Mouse (Mus musculus): ENCODE data around the gene Pxmp4.
A peak's percentile ranks its signal among the peaks of the same experiment; 100 is the strongest.

The Pxmp4 gene

DNA sequence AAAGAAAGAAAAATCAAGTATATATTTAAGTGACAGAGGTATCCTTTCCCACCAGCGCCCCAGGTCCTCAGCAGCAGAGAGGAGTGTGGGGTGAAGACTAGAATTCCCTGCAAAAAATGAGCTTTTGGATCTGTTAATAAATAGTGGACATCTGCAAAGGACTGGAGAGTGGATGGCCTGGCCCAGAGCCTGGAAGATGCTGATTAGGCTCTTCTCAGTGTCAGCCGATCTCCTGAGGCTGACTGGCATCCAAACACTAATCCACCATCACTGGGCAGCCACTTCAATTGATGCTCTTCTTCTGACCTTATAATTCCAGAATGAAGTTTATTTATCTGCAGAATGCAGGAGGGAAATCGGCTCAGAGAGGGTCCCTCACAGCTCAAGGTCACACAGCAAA, 30.5 kb downstream of the Pxmp4 start:
- no peak for DNase-seq (ENCODE audit: low read depth, low spot score)

DNA sequence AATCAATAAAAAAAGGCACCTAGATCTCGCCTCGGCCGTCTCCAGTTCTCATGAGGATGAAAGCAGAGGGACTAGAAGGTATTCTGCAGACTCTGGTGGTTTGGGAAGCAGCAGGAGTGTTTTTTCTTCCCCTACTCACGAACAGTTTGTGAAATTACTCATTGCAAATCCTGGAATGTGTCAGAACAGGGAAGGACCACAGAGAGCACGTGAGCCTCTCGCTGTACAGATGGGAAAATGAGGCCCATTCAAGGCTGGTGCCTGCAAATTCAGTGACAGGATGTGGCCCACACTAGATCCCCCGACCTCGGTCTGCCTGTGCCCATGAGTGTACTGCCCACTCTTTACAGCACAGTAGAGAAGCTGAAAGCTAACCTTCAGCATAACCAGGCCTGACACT, 31.5 kb downstream of the Pxmp4 start:
- DNase-seq (ENCODE audit: low read depth, low spot score): no peak

DNA sequence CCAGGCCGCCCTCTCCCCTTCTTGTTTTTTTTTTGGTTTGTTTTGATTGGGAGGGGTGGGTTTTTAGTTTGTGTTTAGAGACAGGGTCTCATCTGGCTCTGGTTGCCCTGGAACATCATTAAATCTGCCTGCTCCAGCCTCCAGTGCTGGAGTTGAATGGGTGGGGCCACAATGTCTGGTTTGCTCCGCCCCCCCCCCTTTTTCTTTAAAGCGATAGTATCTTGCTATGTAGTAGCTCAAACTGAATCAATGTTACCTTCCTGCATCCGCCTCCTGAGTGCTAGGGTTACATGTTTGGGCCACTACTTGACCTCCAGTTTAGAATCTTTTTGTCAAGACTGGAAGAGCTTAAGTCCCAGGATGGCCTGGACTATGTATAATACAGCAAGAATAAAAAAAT, 32.2 kb downstream of the Pxmp4 start:
- no peak for DNase-seq (ENCODE audit: low read depth, low spot score)

DNA sequence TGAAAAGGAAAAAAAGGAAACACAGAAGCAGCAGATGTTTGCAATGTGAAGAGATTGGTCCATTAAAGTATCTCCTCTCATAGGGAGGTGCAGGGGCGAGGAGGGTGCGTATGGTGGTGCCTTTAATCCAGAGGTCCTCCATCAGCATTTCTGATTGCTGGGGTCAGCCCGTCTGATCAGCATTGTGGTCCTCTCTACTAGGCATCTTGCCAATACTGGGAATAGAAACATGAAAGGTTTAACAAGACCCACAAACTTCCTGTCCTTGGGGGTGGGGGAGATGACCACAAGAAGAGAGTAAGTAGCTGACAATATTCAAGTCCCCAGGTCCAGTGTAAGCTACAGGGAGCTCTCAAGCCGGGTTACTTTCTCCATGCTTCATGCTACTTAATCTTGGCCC, 32.8 kb downstream of the Pxmp4 start:
- no peak for DNase-seq (ENCODE audit: low read depth, low spot score)

DNA sequence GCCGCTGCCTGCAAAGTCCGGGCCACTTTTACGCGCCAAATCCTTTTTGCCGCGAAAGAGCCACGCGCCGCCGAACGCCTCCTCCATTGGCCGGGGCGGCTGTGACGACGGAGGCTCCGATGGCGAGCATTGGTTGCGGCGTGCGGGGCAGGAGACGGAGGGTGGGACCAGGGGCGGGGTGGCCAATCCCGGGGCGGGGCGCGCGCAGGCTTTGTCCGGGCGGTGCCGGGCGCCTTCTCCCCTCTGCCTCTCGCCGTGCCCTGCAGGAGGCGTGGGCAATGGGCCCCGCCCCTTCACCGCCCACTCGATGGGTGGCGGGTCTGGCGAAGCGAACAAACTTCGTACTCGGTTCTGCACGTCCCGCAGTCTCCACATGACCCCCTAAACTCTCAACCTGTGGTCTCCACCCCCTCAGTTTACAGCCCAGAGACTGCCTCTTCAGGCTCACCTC, 33.6 kb downstream of the Pxmp4 start, which contains the start of gene E2f1:
Gene E2f1, minus strand, starts transcription at position 57 of the 451 bp plus-strand sequence.
- peak; percentile 86 for DNase-seq (ENCODE audit: low read depth, low spot score)

DNA sequence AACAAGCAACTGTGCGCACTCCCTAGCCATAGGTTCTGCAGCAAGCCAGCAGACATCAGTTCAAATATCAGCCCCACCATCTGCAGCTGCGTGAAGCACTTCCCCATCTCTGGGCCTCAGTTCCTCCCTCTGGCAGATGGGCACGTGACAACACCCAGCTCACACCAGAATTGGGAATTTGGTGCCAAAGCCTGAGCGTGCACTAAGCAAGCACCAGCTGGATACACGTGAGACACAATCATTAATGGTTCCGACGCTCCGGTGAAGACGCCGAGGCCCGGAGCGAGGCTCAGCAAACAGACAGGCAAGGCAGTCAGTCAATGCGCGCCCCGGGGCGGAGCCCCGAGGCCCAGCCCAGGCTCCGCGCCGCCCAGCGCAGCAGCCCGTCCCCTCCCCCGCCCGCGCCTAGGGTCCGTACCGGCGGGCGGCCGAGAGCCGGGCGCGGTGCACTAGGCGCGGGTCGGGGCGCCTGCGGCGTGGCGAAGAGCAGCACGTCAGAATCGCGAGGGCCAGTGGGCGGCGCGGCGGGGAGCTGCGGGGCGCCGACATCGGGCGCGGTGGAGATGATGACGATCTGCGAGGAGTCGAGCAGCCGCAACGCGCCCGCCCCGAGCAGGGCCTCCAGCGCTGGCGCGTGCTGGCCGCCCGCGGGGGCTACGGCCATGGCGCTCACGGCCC, 34.3 kb downstream of the Pxmp4 start:
- no peak for DNase-seq (ENCODE audit: low read depth, low spot score)

DNA sequence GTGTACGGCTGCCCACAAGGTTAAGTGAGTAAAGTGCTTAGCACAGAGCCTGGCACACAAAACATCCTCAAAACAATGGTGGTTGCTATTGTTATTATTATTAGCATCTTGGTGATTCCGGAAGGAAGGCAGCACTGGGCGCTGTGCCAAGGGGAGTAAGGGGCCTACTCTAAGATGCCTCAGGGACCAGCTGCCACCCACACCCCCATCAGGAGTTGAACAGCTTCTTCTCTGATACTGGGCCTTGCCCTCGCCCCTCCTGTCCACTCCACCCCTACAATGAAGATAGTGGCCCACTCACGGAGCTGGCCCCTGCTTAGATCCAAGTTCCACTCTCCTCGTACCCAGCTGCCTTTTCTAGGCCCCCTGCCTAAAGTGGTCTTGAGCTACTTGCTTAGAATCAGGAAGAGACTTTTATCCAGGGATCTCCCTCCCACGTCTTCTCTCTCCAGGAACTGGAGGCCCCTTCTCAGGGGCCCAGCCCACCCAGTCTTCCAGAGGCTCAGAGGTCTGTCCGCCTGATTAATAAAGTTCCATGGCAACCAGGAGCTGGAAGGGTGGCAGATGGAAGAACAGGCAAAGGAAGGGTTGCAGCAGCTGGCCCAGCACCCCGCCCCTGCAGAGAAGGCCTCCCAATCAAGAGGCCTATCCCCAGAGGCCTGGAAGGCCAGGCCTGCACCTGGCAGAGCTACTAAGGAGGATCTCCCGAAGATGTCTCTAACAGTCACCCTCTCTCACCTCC, 35.0 kb downstream of the Pxmp4 start:
- no peak for DNase-seq (ENCODE audit: low read depth, low spot score)

DNA sequence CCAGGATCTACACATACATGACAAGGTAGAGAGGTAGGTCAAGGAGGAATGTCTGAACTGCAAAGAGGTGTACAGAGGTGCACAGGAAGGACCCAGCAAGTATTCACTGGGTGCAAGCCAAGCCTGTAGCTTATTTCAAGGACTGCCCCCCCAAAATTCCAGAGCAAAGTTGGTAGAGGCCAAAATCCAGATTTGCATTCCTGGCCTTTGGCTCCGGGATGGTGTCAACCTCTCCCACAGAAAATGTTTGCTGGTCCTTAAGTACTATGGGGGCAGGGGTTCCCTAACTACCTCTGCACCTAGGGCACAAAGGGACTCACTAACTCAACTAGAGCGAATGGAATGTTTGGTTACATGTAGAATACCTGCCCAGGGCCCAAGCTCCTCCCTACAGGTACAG, 35.7 kb downstream of the Pxmp4 start:
- no peak for DNase-seq (ENCODE audit: low read depth, low spot score)

DNA sequence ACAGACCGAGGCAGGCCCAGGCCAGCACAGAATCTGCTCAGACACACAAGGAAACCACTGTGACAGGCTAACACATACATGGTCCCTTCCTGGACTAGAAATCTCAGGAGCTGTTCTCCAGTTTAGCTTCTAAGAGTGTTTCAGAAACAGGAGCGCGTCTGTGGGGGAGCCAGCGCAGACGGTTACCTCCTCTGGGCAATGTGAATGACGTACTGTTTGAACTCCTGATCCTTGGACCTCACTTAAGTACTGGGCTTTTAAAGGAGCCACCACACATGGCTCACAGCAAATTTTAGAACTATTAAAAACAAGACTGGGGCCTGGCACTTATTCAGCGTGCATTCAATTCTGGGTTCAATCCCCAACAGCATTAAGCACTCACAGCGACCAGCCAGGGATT, 36.9 kb downstream of the Pxmp4 start:
- no peak for DNase-seq (ENCODE audit: low read depth, low spot score)

DNA sequence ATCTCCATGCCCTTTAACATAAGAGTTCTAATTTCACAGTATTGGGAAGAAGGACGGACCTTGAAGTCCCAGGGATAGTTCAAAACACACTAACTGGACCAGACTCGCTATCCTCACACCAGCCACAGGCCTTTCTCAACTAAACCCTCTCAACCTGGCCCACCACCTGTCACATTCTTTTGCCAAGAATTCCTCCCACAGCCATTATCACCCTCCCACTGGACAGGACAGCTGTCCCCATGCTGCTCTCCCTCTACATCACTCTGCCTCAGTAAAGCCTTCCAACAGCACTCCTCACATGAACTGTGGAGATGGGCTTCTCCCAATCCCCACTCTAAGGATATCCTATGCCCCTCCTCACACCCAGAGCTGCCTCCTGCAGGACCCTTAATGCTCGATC, 37.9 kb downstream of the Pxmp4 start:
- DNase-seq (ENCODE audit: low read depth, low spot score): no peak

DNA sequence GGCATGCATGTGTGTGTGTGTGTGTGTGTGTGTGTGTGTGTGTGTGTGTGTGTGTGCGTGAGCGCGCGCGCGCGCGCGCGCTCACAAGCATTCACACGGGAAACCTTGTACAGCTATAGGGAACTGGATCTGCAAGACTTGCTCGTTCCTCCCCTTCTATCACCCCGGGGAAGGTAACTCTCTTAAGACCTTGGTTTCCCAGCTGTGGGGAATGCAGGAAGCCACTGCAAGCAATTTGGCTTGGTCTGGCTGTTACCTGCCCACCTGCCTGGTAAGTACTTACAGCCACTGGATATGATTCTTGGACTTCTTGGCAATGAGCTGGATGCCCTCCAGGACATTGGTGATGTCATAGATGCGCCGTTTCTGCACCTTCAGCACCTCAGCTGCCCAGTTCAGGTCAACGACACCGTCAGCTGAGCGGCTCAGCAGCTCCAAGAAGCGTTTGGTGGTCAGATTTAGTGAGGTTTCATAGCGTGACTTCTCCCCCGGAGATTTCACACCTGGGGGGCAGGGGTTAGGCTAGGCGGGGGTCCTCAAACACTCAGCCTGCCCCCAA, 39.8 kb downstream of the Pxmp4 start:
- no peak for DNase-seq (ENCODE audit: low read depth, low spot score)

DNA sequence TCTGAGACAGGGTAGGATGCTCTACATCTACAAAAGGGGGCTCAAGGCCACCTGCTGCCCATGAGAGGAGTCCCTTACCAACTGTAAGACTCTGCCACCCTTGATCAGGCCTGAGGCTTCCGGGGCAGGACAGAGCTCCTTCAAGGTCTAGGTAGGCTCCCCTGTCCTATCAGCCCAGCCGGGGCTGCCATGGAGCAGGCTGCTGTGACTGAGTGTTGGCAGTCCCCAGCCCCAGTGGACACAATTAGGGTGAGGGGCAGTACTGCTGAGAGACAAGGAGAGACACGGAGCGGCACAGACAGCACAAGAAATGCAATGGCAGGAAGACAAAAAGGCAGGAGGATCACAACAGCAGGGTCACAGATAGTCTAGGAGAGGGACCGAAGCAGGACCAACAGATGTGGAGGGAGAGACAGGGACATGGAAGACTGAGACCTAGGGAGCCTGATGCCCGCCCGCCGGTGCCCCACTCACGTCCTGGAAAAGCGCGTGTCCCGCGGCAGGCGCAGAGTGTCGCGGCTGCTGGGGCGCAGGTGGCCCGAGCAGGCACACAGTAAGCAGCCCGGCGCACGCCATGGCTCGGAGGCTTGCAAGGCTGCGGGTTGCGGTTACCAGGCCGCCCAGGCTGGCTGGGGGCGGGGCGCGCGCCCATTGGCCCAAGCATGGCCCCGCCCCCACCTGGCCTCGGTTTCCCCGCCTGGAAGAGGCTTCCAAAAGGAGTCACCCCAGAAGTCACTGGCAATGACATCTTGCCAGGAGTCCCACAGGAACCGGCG, 45.1 kb downstream of the Pxmp4 start, which contains the start of gene Necab3:
Gene Necab3, minus strand, starts transcription at position 627 of the 776 bp plus-strand sequence.
- no peak for DNase-seq (ENCODE audit: low read depth, low spot score)

DNA sequence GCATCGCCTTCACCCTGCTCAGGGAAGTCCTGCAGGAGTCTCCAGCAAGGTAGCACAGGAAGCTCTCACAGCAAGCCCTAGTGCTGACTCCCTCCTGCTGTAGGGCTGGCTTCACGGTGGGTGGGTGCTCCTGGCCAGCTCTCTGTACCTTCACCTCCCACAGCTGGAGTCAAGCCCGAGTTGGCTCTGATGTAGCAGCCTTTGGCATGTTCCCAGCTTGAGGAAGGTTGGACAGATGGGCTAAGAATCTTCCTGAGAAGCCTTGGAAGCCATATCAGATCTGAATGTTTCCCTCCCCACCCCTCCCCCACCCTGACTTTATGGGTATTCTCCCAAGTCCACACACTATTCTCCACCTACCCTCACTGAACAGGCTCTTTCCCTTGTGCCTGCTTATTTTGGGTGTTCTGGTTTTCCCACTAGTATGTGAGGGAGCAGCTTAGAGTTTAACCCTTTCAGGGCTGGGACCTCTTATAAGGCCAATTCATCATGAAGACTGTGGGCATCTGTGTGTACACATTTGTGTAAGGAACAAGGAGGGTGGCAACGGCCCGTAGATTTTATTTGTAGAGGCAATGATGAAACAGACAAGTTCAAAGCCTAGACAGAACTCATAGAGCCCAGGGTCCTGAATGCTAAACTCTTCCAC, 46.2 kb downstream of the Pxmp4 start:
- no peak for DNase-seq (ENCODE audit: low read depth, low spot score)

DNA sequence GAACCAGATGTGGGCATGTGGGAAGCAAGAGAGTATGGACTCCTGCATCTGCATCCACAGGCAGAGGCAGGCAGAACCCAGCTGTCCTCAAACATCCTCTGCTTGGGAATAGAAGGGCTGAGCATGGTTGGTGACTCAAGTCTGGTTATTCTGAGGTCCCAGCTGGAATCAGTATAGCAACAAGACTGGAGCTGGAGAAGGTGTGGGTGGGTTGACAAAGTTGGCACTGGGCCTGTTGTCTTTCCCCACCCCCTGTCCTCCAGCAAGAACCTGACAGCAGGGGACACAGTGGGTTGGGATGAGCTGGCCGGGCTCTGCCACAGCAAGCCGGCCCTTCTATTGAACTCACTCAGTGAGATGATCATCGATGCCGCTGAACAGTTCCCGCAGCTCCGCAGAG, 48.3 kb downstream of the Pxmp4 start:
- DNase-seq (ENCODE audit: low read depth, low spot score): no peak

DNA sequence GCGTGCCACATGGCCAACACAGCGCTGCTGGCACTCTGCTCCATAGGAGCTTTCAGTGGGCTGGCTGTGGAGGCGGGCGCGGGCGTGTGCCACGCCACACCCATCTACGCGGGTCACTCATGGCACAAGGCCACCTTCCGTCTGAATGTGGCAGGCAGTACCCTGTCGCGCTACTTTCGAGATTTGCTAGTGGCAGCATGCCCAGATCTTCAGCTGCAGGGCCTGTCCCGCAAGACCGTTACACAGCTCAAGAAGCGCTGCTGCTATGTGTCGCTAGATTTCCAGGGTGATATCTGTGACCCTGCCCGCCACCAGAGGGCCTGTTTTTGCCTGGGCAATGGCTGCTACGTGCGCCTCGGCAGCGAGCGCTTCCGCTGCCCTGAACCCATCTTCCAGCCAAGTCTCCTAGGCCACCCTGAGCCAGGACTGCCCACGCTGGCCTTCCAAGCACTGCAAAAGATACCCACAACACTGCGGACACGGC, 51.0 kb downstream of the Pxmp4 start:
- DNase-seq (ENCODE audit: low read depth, low spot score): no peak

DNA sequence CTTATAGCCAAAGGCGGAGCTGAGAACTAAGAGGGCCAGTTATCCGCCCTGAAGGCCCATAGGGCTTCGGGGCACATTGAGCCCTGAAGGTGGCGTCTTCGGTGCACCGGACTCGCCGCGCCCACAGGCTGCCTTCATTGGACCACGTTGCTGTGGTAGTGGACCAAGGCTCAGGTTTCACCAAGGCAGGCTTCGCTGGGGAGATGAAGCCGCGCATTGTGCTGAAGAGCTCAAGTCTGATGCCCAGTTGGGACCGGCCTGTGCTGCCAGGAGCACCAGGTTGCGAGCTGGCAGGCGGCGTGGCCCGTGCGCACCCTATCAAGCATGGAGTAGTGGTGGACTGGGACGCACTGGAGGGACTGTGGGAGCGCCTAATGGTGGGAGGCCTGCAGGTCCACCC, 51.6 kb downstream of the Pxmp4 start:
- DNase-seq (ENCODE audit: low read depth, low spot score): no peak

DNA sequence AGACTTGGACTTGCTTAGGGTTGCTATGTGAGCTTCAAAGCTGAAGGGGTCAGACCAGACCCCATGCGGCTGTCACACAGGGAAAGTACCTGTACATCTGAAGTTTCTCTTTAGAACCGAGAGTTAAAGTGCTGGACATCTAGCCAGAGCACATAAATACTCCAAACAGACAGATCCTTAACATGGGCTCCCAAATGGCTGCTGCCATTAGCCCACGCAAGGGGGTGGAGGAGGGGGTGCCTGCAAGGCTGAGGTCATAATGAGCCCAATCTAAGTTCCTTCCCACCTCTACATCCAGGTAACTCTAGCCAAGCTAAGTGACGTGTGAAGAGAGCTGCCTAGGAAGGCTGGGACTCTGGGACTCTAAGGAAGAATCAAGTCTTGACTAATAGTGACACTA, 52.0 kb downstream of the Pxmp4 start, which contains the start of gene Actl10:
Gene Actl10, plus strand, starts transcription at position 301 of the 400 bp plus-strand sequence.
- DNase-seq (ENCODE audit: low read depth, low spot score): no peak

DNA sequence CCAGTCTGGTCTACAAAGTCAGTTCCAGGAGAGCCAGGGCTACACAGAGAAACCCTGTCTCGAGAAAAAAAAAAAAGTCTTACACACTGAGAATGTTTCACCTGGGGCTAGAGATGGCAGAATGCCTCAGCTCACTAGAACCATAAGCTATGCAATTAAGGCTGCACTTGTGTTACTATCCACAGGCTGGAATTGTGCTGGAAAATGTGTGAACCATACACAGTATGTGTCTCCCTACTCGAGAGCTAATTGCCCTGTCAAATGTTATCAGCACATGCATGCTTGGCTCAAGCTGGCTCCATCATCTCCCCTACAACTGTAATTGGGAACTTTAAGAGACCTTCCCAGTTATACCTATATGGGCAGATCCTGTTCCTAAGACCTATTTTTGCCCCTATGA, 52.6 kb downstream of the Pxmp4 start:
- DNase-seq (ENCODE audit: low read depth, low spot score): no peak

DNA sequence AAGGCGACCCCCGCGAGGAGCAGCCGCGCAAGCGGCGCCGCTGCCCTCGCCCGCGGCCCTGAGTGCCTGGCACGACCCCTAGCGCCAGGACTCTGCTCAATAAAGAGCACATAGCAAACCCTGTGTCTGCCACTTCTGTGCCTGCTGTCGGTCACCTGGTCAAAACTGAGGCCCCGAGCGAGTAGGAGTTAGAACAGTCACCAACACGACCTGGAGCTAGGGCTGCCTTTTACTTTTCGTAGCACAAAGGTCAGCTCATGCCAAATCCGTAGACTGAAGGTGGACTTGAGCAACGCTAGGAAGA, 53.7 kb downstream of the Pxmp4 start:
- no peak for DNase-seq (ENCODE audit: low read depth, low spot score)

DNA sequence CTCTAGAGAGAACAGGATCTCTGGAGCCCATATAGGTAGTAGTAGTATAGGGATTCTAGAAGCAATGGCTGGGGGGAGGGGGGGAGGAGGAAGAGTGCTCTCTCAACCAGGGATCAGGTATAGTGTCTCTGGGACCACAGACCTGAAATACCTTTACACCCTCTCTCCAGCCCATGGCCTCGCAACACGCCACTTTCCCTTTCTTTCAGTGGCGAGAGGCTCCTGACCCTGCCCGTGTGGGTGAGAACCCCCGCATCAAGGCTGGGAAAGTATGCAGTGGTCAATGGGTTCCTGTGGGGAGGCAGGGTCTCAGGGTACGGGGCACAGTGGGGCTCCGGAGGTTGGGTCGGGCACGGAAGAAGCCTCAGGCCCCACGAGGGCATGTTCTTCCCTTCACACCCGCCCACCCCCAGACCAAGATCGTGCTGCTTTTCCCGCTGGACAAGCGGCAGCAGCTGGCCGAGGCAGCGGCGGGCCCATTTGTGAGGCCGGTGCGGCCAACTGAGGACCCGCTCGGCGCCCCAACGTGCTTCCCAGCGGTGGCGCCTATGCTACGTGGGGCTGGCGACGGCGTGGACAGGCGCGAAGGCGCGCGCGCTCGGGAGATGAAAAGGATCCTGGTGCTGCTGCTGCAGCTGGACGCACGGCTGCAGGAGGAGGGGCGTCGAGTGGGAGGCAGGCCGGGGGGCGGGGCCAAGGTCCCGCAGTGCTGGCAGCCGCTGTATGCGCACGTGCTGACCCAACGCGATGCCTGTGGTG, 54.2 kb downstream of the Pxmp4 start:
- no peak for DNase-seq (ENCODE audit: low read depth, low spot score)

DNA sequence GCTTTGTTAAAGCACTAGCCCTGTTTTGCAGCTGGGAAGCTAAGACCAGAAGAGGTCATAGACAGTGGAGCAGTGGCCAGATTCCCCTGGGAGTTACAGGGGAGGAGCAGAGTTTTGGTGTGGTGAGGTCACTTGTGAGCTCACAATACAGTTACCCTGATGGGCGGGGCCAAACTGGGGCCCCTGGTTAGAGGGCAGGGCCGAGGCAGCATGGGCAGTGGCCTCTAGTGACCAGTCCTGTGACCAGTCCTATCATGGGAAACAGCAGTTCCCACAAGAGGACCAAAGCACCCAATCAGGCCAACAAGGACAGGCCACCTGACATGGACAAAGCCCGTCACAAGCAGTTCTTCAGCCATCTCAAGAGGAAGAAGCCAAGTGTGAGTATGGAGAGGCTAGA, 54.8 kb downstream of the Pxmp4 start:
- no peak for DNase-seq (ENCODE audit: low read depth, low spot score)
